Mouse (Mus musculus) kidney, embryonic 14.5 days (tissue): ENCODE data around the gene Slc39a11. TPM values are rescaled to one million over a fixed set of nuclear protein-coding genes. Genes with fewer than 3 reads are reported as not detected.
A peak's percentile ranks its signal among the peaks of the same experiment; 100 is the strongest.
"Not testable (repeated sequence)": the region's sequence is repeated elsewhere in the genome, so short reads cannot be mapped to it uniquely, and the experiment has no call there.

Experiments
- ATAC-seq: fragments of 200-750 bp; cut with Nextera tagmentation; 2 replicates; pipeline ENCODE4 v1.8.0; 2017; ENCODE audit warnings: moderate number of reproducible peaks, mild to moderate bottlenecking, moderate TSS enrichment, moderate library complexity; ENCODE audit not compliant: low FRiP score, low TSS enrichment
- H3K27ac ChIP-seq: fragments of 300-500 bp; sonication (generic); 2 replicates; pipeline ENCODE4 v1.5.1; 2014; ENCODE audit warnings: low read depth, mild to moderate bottlenecking, low read length, moderate library complexity, mixed read lengths
- H3K27me3 ChIP-seq: fragments of 300-500 bp; sonication (generic); 2 replicates; pipeline ENCODE4 v1.6.1; 2014; ENCODE audit warnings: mild to moderate bottlenecking, low read length; ENCODE audit not compliant: control insufficient read depth, insufficient read depth
- H3K36me3 ChIP-seq: fragments of 300-500 bp; sonication (generic); 2 replicates; pipeline ENCODE4 v1.6.1; 2014; ENCODE audit warnings: low read length, mixed read lengths; ENCODE audit not compliant: control insufficient read depth, insufficient read depth
- H3K4me1 ChIP-seq: fragments of 300-500 bp; sonication (generic); 2 replicates; pipeline ENCODE4 v1.6.1; 2014; ENCODE audit warnings: low read length, mixed read lengths; ENCODE audit not compliant: control insufficient read depth, insufficient read depth
- H3K4me2 ChIP-seq: fragments of 300-500 bp; sonication (generic); replicated peaks from 2 replicates; pipeline ENCODE4 v1.6.1; 2014; ENCODE audit warnings: low read depth, mild to moderate bottlenecking, low read length
- H3K4me3 ChIP-seq: fragments of 300-500 bp; sonication (generic); 2 replicates; pipeline ENCODE4 v1.5.1; 2014; ENCODE audit warnings: mild to moderate bottlenecking, low read length
- H3K9ac ChIP-seq: fragments of 300-500 bp; sonication (generic); 2 replicates; pipeline ENCODE4 v1.6.1; 2014; ENCODE audit warnings: low read depth, mild to moderate bottlenecking, low read length, moderate library complexity
- H3K9me3 ChIP-seq: fragments of 300-500 bp; sonication (generic); 2 replicates; pipeline ENCODE4 v1.6.1; 2016; ENCODE audit warnings: low read length; ENCODE audit not compliant: control insufficient read depth
- WGBS: fragments of 180-500 bp; shearing (Covaris S2); extraction: QIAGEN DNeasy Blood & Tissue Kit; methylation state at CpG from one replicate; pipeline ENCODE4 v1.1.7; 2014; 5-methylcytosine and 5-hydroxymethylcytosine counted together
- polyA plus RNA-seq: library from polyadenylated mRNA; unstranded; fragments of >200 nt; fragmentation: Nextera tagmentation; extraction: Ambion mirVana; gene quantifications from 2 replicates; pipeline ENCODE4 v1.2.1, GENCODE M21; 2014

Slc39a11 gene
- polyA plus RNA-seq, 1 experiment from 2014 or later: 16.4 TPM

- H3K4me1 ChIP-seq: no peaks in the 10 kb centered on the region
- no peak for ATAC-seq
- no peaks in the 10 kb centered on the region for H3K9me3 ChIP-seq
- no peaks in the 10 kb centered on the region for H3K27me3 ChIP-seq
- no peak overlapping the region for H3K9ac ChIP-seq
- WGBS: 45% methylated on average over 11 of the region's 11 CpGs
- H3K27ac ChIP-seq: no peak overlapping the region
- H3K4me3 ChIP-seq: no peak overlapping the region
- no peak overlapping the region for H3K4me2 ChIP-seq
- H3K36me3 ChIP-seq: no peaks in the 10 kb centered on the region
These were observed 65.8 kb downstream of the Slc39a11 start for GRCm38 (mm10) chr11:113583879-113584661.

GRCm38 (mm10) chr11:113577221-113577620 is 72.7 kb downstream of the Slc39a11 start:
- no peak overlapping the region for H3K27ac ChIP-seq
- no peak overlapping the region for H3K9ac ChIP-seq
- WGBS: 79% methylated on average over 4 of the region's 4 CpGs
- H3K4me3 ChIP-seq: no peak overlapping the region
- no peaks in the 10 kb centered on the region for H3K9me3 ChIP-seq
- no peak for ATAC-seq
- no peak overlapping the region for H3K4me2 ChIP-seq
- no peaks in the 10 kb centered on the region for H3K36me3 ChIP-seq
- H3K27me3 ChIP-seq: no peaks in the 10 kb centered on the region
- H3K4me1 ChIP-seq: no peaks in the 10 kb centered on the region

GRCm38 (mm10) chr11:113572641-113573040 is 77.2 kb downstream of the Slc39a11 start:
- no peaks in the 10 kb centered on the region for H3K36me3 ChIP-seq
- ATAC-seq: no peak
- no peak overlapping the region for H3K9ac ChIP-seq
- no peaks in the 10 kb centered on the region for H3K27me3 ChIP-seq
- no peak overlapping the region for H3K27ac ChIP-seq
- 68% methylated on average over 6 of the region's 6 CpGs for WGBS
- H3K4me3 ChIP-seq: no peak overlapping the region
- no peaks in the 10 kb centered on the region for H3K4me1 ChIP-seq
- no peak overlapping the region for H3K4me2 ChIP-seq
- H3K9me3 ChIP-seq: no peaks in the 10 kb centered on the region

- no peak overlapping the region for H3K9ac ChIP-seq
- H3K4me3 ChIP-seq: no peak overlapping the region
- no peaks in the 10 kb centered on the region for H3K36me3 ChIP-seq
- ATAC-seq: no peak
- H3K4me2 ChIP-seq: no peak overlapping the region
- H3K27me3 ChIP-seq: no peaks in the 10 kb centered on the region
- H3K27ac ChIP-seq: no peak overlapping the region
- H3K4me1 ChIP-seq: no peaks in the 10 kb centered on the region
- H3K9me3 ChIP-seq: no peaks in the 10 kb centered on the region
These were observed 78.3 kb downstream of the Slc39a11 start for GRCm38 (mm10) chr11:113571616-113572015.

GRCm38 (mm10) chr11:113568999-113569398 is 80.9 kb downstream of the Slc39a11 start:
- Histone ChIP-seq H3K9ac (no peak overlapping the region), H3K36me3 (no peaks in the 10 kb centered on the region), H3K27me3 (no peaks in the 10 kb centered on the region), H3K4me2 (no peak overlapping the region), H3K4me3 (no peak overlapping the region), H3K27ac (no peak overlapping the region), H3K4me1 (no peaks in the 10 kb centered on the region), H3K9me3 (no peaks in the 10 kb centered on the region)
- WGBS: 81% methylated on average over 1 of the region's 1 CpGs
- no peak for ATAC-seq

GRCm38 (mm10) chr11:113567926-113568325 is 82.0 kb downstream of the Slc39a11 start:
- 77% methylated on average over 2 of the region's 2 CpGs for WGBS

GRCm38 (mm10) chr11:113565006-113565995 is 84.6 kb downstream of the Slc39a11 start:
- no peaks in the 10 kb centered on the region for H3K9me3 ChIP-seq
- peak overlapping the region; percentile 83 for H3K4me2 ChIP-seq
- H3K27ac ChIP-seq: no peak overlapping the region
- no peaks in the 10 kb centered on the region for H3K4me1 ChIP-seq
- H3K4me3 ChIP-seq: peak overlapping the region; percentile 46
- ATAC-seq: peak; percentile 93
- WGBS: 10% methylated on average over 32 of the region's 34 CpGs
- no peaks in the 10 kb centered on the region for H3K27me3 ChIP-seq
- H3K36me3 ChIP-seq: no peaks in the 10 kb centered on the region
- H3K9ac ChIP-seq: peak overlapping the region; percentile 50

More at GRCm38 (mm10) chr11:113567926-113568325, 82.0 kb downstream of the Slc39a11 start:
- H3K4me1 ChIP-seq, H3K27me3 ChIP-seq, H3K4me3 ChIP-seq, ATAC-seq, H3K9ac ChIP-seq, H3K9me3 ChIP-seq, H3K36me3 ChIP-seq, H3K27ac ChIP-seq, H3K4me2 ChIP-seq: not testable (repeated sequence)

- Histone ChIP-seq H3K36me3 (no peaks in the 10 kb centered on the region; the same call in 1 of the 2 replicates), H3K27ac (no peak overlapping the region), H3K27me3 (no peaks in the 10 kb centered on the region), H3K4me2 (no peak overlapping the region), H3K9me3 (no peaks in the 10 kb centered on the region), H3K9ac (no peak overlapping the region), H3K4me1 (peaks cover 5% of the 10 kb centered on the region; the same call in 1 of the 2 replicates), H3K4me3 (no peak overlapping the region)
- WGBS: 88% methylated on average over 8 of the region's 8 CpGs
- ATAC-seq: no peak
These were observed 87.6 kb downstream of the Slc39a11 start for GRCm38 (mm10) chr11:113562326-113562725.
